Mouse (Mus musculus): ENCODE measurements at regions not wholly inside any gene's neighbourhood (a gene's known extent, or its start where the extent isn't known, plus 50 kb on each side); places are given as distances from the start of the nearest gene placed in this dataset.

- no peak overlapping the region for H3K9ac ChIP-seq (ENCODE audit: low read depth, low read length)
- H3K4me2 ChIP-seq = no peak overlapping the region
- no peaks in the 10 kb centered on the region for H3K4me1 ChIP-seq (replicated peaks; ENCODE audit: control insufficient read depth, insufficient read depth, low read length)
- ATAC-seq (replicated peaks; ENCODE audit: low FRiP score) (no peak), DNase-seq (ENCODE audit: low spot score) (no peak)
- H3K36me3 ChIP-seq (ENCODE audit: control insufficient read depth, insufficient read depth, low read length) = no peaks in the 10 kb centered on the region
- H3K4me3 ChIP-seq (ENCODE audit: low read depth, low read length) = no peak overlapping the region
- 49% methylated on average over 1 of the region's 1 CpGs for WGBS
- H3K9me3 ChIP-seq (ENCODE audit: control insufficient read depth, low read length) = no peaks in the 10 kb centered on the region
- H3K27ac ChIP-seq (ENCODE audit: low read depth, low read length) = no peak overlapping the region
- no peaks in the 10 kb centered on the region for H3K27me3 ChIP-seq (replicated peaks; ENCODE audit: control insufficient read depth, insufficient read depth, low read length)
Measured at GRCm38 (mm10) chr2:139147004-139147403, 346.7 kb upstream of the Sptlc3 start.

GRCm38 (mm10) chr2:139179641-139180040 is 314.1 kb upstream of the Sptlc3 start:
- H3K27ac ChIP-seq (ENCODE audit: low read depth, low read length) = no peak overlapping the region
- 68% methylated on average over 2 of the region's 2 CpGs for WGBS
- no peak overlapping the region for H3K4me2 ChIP-seq
- H3K36me3 ChIP-seq (ENCODE audit: control insufficient read depth, insufficient read depth, low read length) = no peaks in the 10 kb centered on the region
- H3K9me3 ChIP-seq (ENCODE audit: control insufficient read depth, low read length) = no peaks in the 10 kb centered on the region
- no peak for DNase-seq (ENCODE audit: low spot score)
- H3K4me3 ChIP-seq (ENCODE audit: low read depth, low read length) = no peak overlapping the region
- no peaks in the 10 kb centered on the region for H3K4me1 ChIP-seq (replicated peaks; ENCODE audit: control insufficient read depth, insufficient read depth, low read length)
- no peak overlapping the region for H3K9ac ChIP-seq (ENCODE audit: low read depth, low read length)
- no peaks in the 10 kb centered on the region for H3K27me3 ChIP-seq (replicated peaks; ENCODE audit: control insufficient read depth, insufficient read depth, low read length)
- ATAC-seq (replicated peaks; ENCODE audit: low FRiP score) = no peak

DNA sequence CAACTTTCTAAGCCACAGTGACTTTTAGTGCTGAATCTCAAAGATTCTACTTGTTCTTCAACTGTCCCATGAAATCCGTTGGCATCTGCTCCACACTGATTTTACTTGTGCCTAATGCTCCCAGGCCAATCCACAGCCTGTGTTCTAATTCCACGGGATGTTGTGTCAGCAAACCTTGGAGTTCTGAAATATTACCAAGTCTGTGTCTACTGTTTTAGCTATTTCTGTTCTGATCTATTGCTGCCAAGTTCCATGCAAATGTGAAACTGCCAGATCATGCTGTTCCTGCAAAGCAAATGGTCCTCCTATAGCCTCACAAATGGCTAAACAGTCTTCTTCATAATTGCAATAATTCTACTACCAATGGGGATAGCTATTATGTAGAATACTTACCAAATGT is 295.4 kb upstream of the Sptlc3 start:
- H3K9ac ChIP-seq (ENCODE audit: low read depth, low read length) = no peak overlapping the region
- H3K4me1 ChIP-seq (replicated peaks; ENCODE audit: control insufficient read depth, insufficient read depth, low read length) = no peaks in the 10 kb centered on the region
- H3K36me3 ChIP-seq (ENCODE audit: control insufficient read depth, insufficient read depth, low read length) = no peaks in the 10 kb centered on the region
- H3K4me2 ChIP-seq = no peak overlapping the region
- 73% methylated on average over 2 of the region's 2 CpGs for WGBS
- no peak overlapping the region for H3K4me3 ChIP-seq (ENCODE audit: low read depth, low read length)
- no peak overlapping the region for H3K27ac ChIP-seq (ENCODE audit: low read depth, low read length)
- ATAC-seq (replicated peaks; ENCODE audit: low FRiP score) (no peak), DNase-seq (ENCODE audit: low spot score) (no peak)
- no peaks in the 10 kb centered on the region for H3K9me3 ChIP-seq (ENCODE audit: control insufficient read depth, low read length)
- H3K27me3 ChIP-seq (replicated peaks; ENCODE audit: control insufficient read depth, insufficient read depth, low read length) = no peaks in the 10 kb centered on the region

DNA sequence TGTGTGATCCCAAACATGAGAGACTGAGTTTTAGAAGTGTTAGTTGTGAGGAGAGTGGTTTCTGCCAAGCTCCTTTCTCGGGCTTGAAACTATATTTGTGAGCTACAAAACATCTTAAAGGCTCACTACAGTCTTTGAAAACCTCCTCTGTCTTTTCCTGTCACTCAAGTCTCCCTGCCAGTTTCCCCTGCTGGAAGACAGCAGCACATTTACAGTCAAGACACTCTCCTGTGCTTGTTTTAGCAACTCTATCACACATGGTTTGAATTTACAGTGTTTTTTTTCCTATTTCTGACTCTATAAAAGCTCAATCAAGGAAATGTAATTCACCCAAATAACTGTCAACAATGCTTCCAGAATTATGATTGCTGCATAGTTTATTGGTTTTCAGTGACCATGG is 286.1 kb upstream of the Sptlc3 start:
- H3K4me3 ChIP-seq (ENCODE audit: low read depth, low read length) = no peak overlapping the region
- no peak for ATAC-seq (replicated peaks; ENCODE audit: low FRiP score)
- WGBS = 56% methylated on average over 1 of the region's 1 CpGs

GRCm38 (mm10) chr2:139220757-139221400 is 272.8 kb upstream of the Sptlc3 start:
- DNase-seq (ENCODE audit: low spot score) = peak; percentile 34
- Histone ChIP-seq H3K4me3 (ENCODE audit: low read depth, low read length) (no peak overlapping the region), H3K9ac (ENCODE audit: low read depth, low read length) (no peak overlapping the region)

More for the DNA sequence above, 286.1 kb upstream of the Sptlc3 start:
- Histone ChIP-seq H3K27ac (ENCODE audit: low read depth, low read length) (no peak overlapping the region), H3K36me3 (ENCODE audit: control insufficient read depth, insufficient read depth, low read length) (no peaks in the 10 kb centered on the region), H3K9ac (ENCODE audit: low read depth, low read length) (no peak overlapping the region), H3K9me3 (ENCODE audit: control insufficient read depth, low read length) (no peaks in the 10 kb centered on the region), H3K27me3 (replicated peaks; ENCODE audit: control insufficient read depth, insufficient read depth, low read length) (no peaks in the 10 kb centered on the region), H3K4me2 (no peak overlapping the region), H3K4me1 (replicated peaks; ENCODE audit: control insufficient read depth, insufficient read depth, low read length) (no peaks in the 10 kb centered on the region)
- no peak for DNase-seq (ENCODE audit: low spot score)

DNA sequence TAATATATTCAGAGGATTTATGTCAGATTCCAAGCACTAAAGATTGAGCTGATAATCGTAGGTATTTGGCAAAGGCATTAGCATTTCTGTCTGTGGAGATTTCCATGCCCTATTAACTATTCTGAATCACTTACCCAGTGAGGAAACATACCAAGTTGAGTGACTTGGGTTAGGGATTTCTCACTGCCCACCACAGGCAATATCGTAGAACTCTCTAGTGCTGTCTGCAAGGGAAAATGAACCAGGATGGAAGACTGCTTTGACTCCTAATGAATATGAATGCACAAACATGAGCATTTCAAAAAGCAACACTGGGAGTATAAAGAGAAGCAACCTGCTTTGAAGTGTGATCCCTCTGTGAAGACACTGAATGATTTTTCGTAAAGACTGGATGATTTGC is 263.3 kb upstream of the Sptlc3 start:
- ATAC-seq (replicated peaks; ENCODE audit: low FRiP score) = no peak
- no peak overlapping the region for H3K27ac ChIP-seq (ENCODE audit: low read depth, low read length)
- 69% methylated on average over 3 of the region's 3 CpGs for WGBS

More at GRCm38 (mm10) chr2:139220757-139221400, 272.8 kb upstream of the Sptlc3 start:
- WGBS = 43% methylated on average over 9 of the region's 9 CpGs
- Histone ChIP-seq H3K27ac (ENCODE audit: low read depth, low read length) (no peak overlapping the region; the same call in 1 of the 2 replicates), H3K4me2 (no peak overlapping the region), H3K27me3 (replicated peaks; ENCODE audit: control insufficient read depth, insufficient read depth, low read length) (no peaks in the 10 kb centered on the region), H3K4me1 (replicated peaks; ENCODE audit: control insufficient read depth, insufficient read depth, low read length) (no peaks in the 10 kb centered on the region), H3K36me3 (ENCODE audit: control insufficient read depth, insufficient read depth, low read length) (no peaks in the 10 kb centered on the region), H3K9me3 (ENCODE audit: control insufficient read depth, low read length) (no peaks in the 10 kb centered on the region)
- ATAC-seq (replicated peaks; ENCODE audit: low FRiP score) = no peak

GRCm38 (mm10) chr2:139250138-139250537 is 243.6 kb upstream of the Sptlc3 start:
- no peaks in the 10 kb centered on the region for H3K36me3 ChIP-seq (ENCODE audit: control insufficient read depth, insufficient read depth, low read length)
- no peaks in the 10 kb centered on the region for H3K9me3 ChIP-seq (ENCODE audit: control insufficient read depth, low read length)
- no peaks in the 10 kb centered on the region for H3K27me3 ChIP-seq (replicated peaks; ENCODE audit: control insufficient read depth, insufficient read depth, low read length)
- no peak overlapping the region for H3K4me2 ChIP-seq
- ATAC-seq (replicated peaks; ENCODE audit: low FRiP score) (no peak), DNase-seq (ENCODE audit: low spot score) (no peak)
- no peak overlapping the region for H3K9ac ChIP-seq (ENCODE audit: low read depth, low read length)
- no peaks in the 10 kb centered on the region for H3K4me1 ChIP-seq (replicated peaks; ENCODE audit: control insufficient read depth, insufficient read depth, low read length)
- H3K27ac ChIP-seq (ENCODE audit: low read depth, low read length) = no peak overlapping the region
- H3K4me3 ChIP-seq (ENCODE audit: low read depth, low read length) = no peak overlapping the region
- WGBS = 84% methylated on average over 2 of the region's 2 CpGs

More for the DNA sequence above, 263.3 kb upstream of the Sptlc3 start:
- Histone ChIP-seq H3K4me1 (replicated peaks; ENCODE audit: control insufficient read depth, insufficient read depth, low read length) (no peaks in the 10 kb centered on the region), H3K36me3 (ENCODE audit: control insufficient read depth, insufficient read depth, low read length) (no peaks in the 10 kb centered on the region), H3K4me3 (ENCODE audit: low read depth, low read length) (no peak overlapping the region), H3K9me3 (ENCODE audit: control insufficient read depth, low read length) (no peaks in the 10 kb centered on the region), H3K9ac (ENCODE audit: low read depth, low read length) (no peak overlapping the region), H3K27me3 (replicated peaks; ENCODE audit: control insufficient read depth, insufficient read depth, low read length) (no peaks in the 10 kb centered on the region), H3K4me2 (no peak overlapping the region)
- DNase-seq (ENCODE audit: low spot score) = no peak

- Histone ChIP-seq H3K9ac (ENCODE audit: low read depth, low read length) (no peak overlapping the region), H3K4me3 (ENCODE audit: low read depth, low read length) (no peak overlapping the region), H3K4me1 (replicated peaks; ENCODE audit: control insufficient read depth, insufficient read depth, low read length) (no peaks in the 10 kb centered on the region), H3K9me3 (ENCODE audit: control insufficient read depth, low read length) (no peaks in the 10 kb centered on the region), H3K4me2 (no peak overlapping the region), H3K27me3 (replicated peaks; ENCODE audit: control insufficient read depth, insufficient read depth, low read length) (no peaks in the 10 kb centered on the region), H3K36me3 (ENCODE audit: control insufficient read depth, insufficient read depth, low read length) (no peaks in the 10 kb centered on the region), H3K27ac (ENCODE audit: low read depth, low read length) (no peak overlapping the region)
- ATAC-seq (replicated peaks; ENCODE audit: low FRiP score) = no peak
- 77% methylated on average over 2 of the region's 2 CpGs for WGBS
- DNase-seq (ENCODE audit: low spot score) = no peak
Measured at GRCm38 (mm10) chr2:139267119-139267518, 226.6 kb upstream of the Sptlc3 start.

DNA sequence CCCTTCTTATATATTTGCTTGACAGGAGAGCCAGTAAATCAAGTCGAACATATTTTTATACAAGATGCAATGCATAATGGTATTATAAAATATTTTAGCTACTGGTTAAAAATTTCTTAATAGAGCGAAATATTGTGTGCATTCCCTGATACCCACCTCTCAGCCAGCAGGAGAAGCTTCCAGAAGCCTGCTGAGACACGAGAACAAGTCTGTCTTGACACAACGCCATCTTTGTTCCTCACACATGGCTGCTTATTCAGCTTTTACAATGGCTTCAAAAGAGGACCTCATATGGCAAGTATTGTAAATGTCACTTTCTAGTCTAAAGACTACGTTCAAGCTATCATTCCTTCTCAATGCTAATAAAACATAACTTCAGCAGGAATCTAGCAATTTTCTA is 217.1 kb upstream of the Sptlc3 start:
- Histone ChIP-seq H3K27me3 (replicated peaks; ENCODE audit: control insufficient read depth, insufficient read depth, low read length) (no peaks in the 10 kb centered on the region), H3K4me1 (replicated peaks; ENCODE audit: control insufficient read depth, insufficient read depth, low read length) (no peaks in the 10 kb centered on the region), H3K9me3 (ENCODE audit: control insufficient read depth, low read length) (no peaks in the 10 kb centered on the region), H3K4me3 (ENCODE audit: low read depth, low read length) (no peak overlapping the region), H3K9ac (ENCODE audit: low read depth, low read length) (no peak overlapping the region), H3K27ac (ENCODE audit: low read depth, low read length) (no peak overlapping the region), H3K4me2 (no peak overlapping the region), H3K36me3 (ENCODE audit: control insufficient read depth, insufficient read depth, low read length) (no peaks in the 10 kb centered on the region)
- ATAC-seq (replicated peaks; ENCODE audit: low FRiP score) (no peak), DNase-seq (ENCODE audit: low spot score) (no peak)
- WGBS = 78% methylated on average over 5 of the region's 5 CpGs

Measured in liver, embryonic 11.5 days (tissue).